Mouse (Mus musculus): Measurements from ENCODE around the gene Shc3. TPM values are rescaled to one million over a fixed set of nuclear protein-coding genes. Genes with fewer than 3 reads are reported as not detected.

Shc3 gene
- total and polyA plus RNA-seq, 3 experiments: 0.11 TPM; not detected in 2

DNA sequence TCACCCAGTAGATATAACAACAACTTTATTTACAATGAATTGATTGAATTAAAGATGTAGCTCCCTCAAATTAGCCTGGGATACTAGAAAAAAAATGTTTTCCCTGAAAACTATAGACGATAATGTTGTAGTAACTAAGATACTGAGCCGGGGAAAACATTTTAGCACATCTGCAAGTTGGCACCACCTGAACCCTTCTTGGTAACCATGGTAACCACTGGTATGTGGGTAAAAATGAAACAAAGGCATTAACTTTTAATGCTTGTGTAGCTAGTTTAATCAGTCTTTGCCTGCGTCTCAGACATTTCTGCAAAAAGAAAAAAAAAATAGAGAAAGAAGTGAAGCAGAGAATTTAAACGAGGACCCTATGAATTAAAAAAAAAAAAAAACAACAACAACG, 42.3 kb upstream of the Shc3 start:
- no peak for ATAC-seq (ENCODE audit: extremely low read depth, insufficient number of reproducible peaks, low FRiP score, poor library complexity, severe bottlenecking)
- Histone ChIP-seq H3K4me3 (ENCODE audit: low read depth, low read length) (no peak overlapping the region), H3K36me3 (replicated peaks) (no peaks in the 10 kb centered on the region), H3K4me1 (ENCODE audit: insufficient read depth, low read depth, low read length) (no peaks in the 10 kb centered on the region), H3K9me3 (replicated peaks) (no peaks in the 10 kb centered on the region), H3K27me3 (ENCODE audit: insufficient read depth, low read length) (peaks cover 4% of the 10 kb centered on the region)
- TF ChIP-seq GATA1 (IDR thresholded peaks at IDR 0.05; ENCODE audit: borderline replicate concordance, low read length) (no peak), CTCF (IDR thresholded peaks at IDR 0.05; ENCODE audit: low read depth, low read length) (no peak), TAL1 (conservative IDR thresholded peaks at IDR 0.05; ENCODE audit: low read depth, low read length) (no peak), POLR2AphosphoS5 (IDR thresholded peaks at IDR 0.05; ENCODE audit: insufficient replicate concordance, low read depth, low read length) (no peak), GATA2 (IDR thresholded peaks at IDR 0.05; ENCODE audit: borderline replicate concordance, low read depth, low read length) (no peak)
- no peak for DNase-seq (ENCODE audit: low spot score)

DNA sequence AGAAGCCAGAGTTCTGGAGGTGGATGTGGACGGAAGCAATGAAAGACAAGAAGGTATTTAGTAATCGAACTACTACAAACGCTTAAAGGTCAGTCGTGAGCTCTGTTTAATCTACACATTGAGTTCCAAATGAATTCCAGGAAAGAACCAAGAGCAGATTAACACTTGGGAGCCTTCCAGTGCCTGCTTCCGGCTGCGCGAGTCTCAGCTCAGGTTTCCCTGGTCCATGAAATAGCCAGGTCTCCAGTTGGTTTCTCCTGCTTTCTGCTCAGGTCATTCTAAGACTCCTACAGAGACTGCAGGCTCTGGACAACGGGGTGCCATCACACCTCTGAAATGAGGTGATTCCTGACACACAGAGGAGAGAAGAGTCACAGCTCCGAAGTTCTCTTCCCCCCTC, 41.8 kb upstream of the Shc3 start:
- Histone ChIP-seq H3K4me1 (ENCODE audit: insufficient read depth, low read depth, low read length) (no peaks in the 10 kb centered on the region), H3K27me3 (ENCODE audit: insufficient read depth, low read length) (peaks cover 4% of the 10 kb centered on the region), H3K36me3 (replicated peaks) (no peaks in the 10 kb centered on the region), H3K9me3 (replicated peaks) (no peaks in the 10 kb centered on the region), H3K4me3 (ENCODE audit: low read depth, low read length) (no peak overlapping the region)
- ATAC-seq (ENCODE audit: extremely low read depth, insufficient number of reproducible peaks, low FRiP score, poor library complexity, severe bottlenecking) (no peak), DNase-seq (ENCODE audit: low spot score) (no peak)
- TF ChIP-seq CTCF (IDR thresholded peaks at IDR 0.05; ENCODE audit: low read depth, low read length): no peak
- no peak for TF ChIP-seq POLR2AphosphoS5 (IDR thresholded peaks at IDR 0.05; ENCODE audit: insufficient replicate concordance, low read depth, low read length)
- no peak for TF ChIP-seq GATA1 (IDR thresholded peaks at IDR 0.05; ENCODE audit: borderline replicate concordance, low read length)

DNA sequence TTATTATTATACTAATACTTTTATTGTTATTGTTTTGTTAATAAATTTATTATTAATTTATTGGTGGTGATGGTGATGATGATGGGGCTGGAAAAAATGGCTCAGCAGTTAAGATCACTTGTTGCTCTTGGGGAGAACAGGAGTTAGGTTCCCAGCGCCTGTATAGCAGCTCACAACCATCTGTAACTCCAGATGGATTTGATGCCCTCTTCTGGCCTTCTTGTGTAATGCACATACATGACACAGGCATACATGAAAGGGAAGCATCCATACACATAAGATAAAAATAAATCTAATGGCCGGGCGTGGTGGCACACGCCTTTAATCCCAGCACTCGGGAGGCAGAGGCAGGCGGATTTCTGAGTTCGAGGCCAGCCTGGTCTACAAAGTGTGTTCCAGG, 40.0 kb upstream of the Shc3 start:
- no peaks in the 10 kb centered on the region for H3K4me1 ChIP-seq (ENCODE audit: insufficient read depth, low read depth, low read length)
- no peaks in the 10 kb centered on the region for H3K9me3 ChIP-seq (replicated peaks)
- H3K4me3 ChIP-seq (ENCODE audit: low read depth, low read length): no peak overlapping the region
- TF ChIP-seq TAL1 (conservative IDR thresholded peaks at IDR 0.05; ENCODE audit: low read depth, low read length) (no peak), POLR2AphosphoS5 (IDR thresholded peaks at IDR 0.05; ENCODE audit: insufficient replicate concordance, low read depth, low read length) (no peak), GATA1 (IDR thresholded peaks at IDR 0.05; ENCODE audit: borderline replicate concordance, low read length) (no peak), CTCF (IDR thresholded peaks at IDR 0.05; ENCODE audit: low read depth, low read length) (no peak), GATA2 (IDR thresholded peaks at IDR 0.05; ENCODE audit: borderline replicate concordance, low read depth, low read length) (no peak)
- no peaks in the 10 kb centered on the region for H3K27me3 ChIP-seq (ENCODE audit: insufficient read depth, low read length)
- no peak for DNase-seq (ENCODE audit: low spot score)
- ATAC-seq (ENCODE audit: extremely low read depth, insufficient number of reproducible peaks, low FRiP score, poor library complexity, severe bottlenecking): no peak
- no peaks in the 10 kb centered on the region for H3K36me3 ChIP-seq (replicated peaks)

DNA sequence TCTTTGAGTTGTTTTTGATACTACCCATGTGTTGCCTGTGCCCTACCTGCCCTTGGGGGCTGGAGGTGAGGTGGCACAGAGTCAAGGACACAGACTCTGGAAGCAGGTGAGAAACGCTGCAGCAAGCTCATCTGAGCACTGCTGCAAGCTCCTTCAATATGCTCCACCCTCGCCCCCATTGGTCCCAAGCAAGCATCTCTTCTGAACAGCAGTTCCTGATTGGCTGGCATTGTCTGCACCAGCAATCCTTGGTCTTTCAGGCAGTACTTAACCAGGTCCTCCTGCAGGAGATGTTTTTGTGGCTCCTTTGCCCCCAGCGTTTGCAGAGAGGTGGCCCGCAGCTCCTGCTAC, 34.6 kb upstream of the Shc3 start:
- ATAC-seq (ENCODE audit: extremely low read depth, insufficient number of reproducible peaks, low FRiP score, poor library complexity, severe bottlenecking) (no peak), DNase-seq (ENCODE audit: low spot score) (no peak)
- no peaks in the 10 kb centered on the region for H3K9me3 ChIP-seq (replicated peaks)
- TF ChIP-seq TAL1 (conservative IDR thresholded peaks at IDR 0.05; ENCODE audit: low read depth, low read length) (no peak), CTCF (IDR thresholded peaks at IDR 0.05; ENCODE audit: low read depth, low read length) (no peak), POLR2AphosphoS5 (IDR thresholded peaks at IDR 0.05; ENCODE audit: insufficient replicate concordance, low read depth, low read length) (no peak)
- no peaks in the 10 kb centered on the region for H3K4me1 ChIP-seq (ENCODE audit: insufficient read depth, low read depth, low read length)
- no peaks in the 10 kb centered on the region for H3K27me3 ChIP-seq (ENCODE audit: insufficient read depth, low read length)
- H3K4me3 ChIP-seq (ENCODE audit: low read depth, low read length): no peak overlapping the region
- H3K36me3 ChIP-seq (replicated peaks): no peaks in the 10 kb centered on the region

DNA sequence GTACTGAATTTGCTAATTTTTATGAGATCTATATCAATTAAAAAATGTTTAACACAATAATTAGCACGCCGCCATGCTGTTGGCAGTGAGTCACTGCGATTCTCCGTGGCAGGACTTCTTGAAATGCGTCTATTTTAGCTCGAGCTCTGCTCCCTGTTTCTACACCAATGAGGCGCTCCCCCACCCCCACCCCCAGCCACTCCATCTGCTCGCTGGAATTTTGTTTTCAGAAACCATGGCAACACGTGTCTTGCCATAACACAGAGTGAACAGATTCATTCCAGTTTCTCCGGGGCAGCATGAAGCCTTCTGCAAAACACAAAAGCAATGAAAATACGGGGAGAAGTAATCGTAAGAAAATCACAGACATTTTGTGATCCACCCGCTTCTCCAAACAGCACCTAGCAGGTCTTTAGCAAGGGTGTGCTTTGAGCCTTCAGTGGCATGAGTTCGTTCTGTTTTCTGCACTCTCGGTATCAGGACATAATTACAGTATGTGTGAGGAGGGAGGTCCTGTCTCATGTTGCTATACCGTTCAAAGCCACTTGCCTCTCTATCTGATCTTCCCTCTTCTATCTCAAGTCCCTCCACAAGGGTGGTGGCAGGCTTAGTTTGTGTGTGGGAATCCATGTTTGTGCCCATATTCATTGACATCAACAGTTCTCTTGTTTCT, 34.1 kb upstream of the Shc3 start:
- no peaks in the 10 kb centered on the region for H3K9me3 ChIP-seq (replicated peaks)
- H3K4me1 ChIP-seq (ENCODE audit: insufficient read depth, low read depth, low read length): no peaks in the 10 kb centered on the region
- DNase-seq (ENCODE audit: low spot score) (no peak), ATAC-seq (ENCODE audit: extremely low read depth, insufficient number of reproducible peaks, low FRiP score, poor library complexity, severe bottlenecking) (no peak)
- no peaks in the 10 kb centered on the region for H3K36me3 ChIP-seq (replicated peaks)
- no peaks in the 10 kb centered on the region for H3K27me3 ChIP-seq (ENCODE audit: insufficient read depth, low read length)
- TF ChIP-seq CTCF (IDR thresholded peaks at IDR 0.05; ENCODE audit: low read depth, low read length) (no peak), GATA2 (IDR thresholded peaks at IDR 0.05; ENCODE audit: borderline replicate concordance, low read depth, low read length) (no peak), GATA1 (IDR thresholded peaks at IDR 0.05; ENCODE audit: borderline replicate concordance, low read length) (no peak), POLR2AphosphoS5 (IDR thresholded peaks at IDR 0.05; ENCODE audit: insufficient replicate concordance, low read depth, low read length) (no peak), TAL1 (conservative IDR thresholded peaks at IDR 0.05; ENCODE audit: low read depth, low read length) (no peak)
- H3K4me3 ChIP-seq (ENCODE audit: low read depth, low read length): no peak overlapping the region

DNA sequence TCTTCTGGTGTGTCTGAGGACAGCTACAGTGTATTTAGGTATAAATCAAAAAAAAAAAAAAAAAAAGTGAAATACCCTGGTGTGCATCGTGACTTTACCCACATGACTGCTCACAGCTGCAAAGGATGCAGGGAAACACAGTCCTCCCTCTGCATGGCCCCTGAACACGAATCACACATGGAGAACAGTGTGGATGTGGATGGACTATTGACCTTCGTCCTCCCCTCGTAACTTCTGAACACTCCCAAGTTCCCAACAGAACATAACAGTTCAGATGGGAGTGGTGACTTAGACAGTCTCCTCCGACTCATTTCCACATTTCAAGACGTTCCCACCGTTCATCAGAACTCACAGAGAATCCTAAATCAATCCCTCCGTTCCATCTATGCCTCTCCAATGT, 33.5 kb upstream of the Shc3 start:
- Histone ChIP-seq H3K4me3 (ENCODE audit: low read depth, low read length) (no peak overlapping the region), H3K9me3 (replicated peaks) (no peaks in the 10 kb centered on the region), H3K27me3 (ENCODE audit: insufficient read depth, low read length) (no peaks in the 10 kb centered on the region), H3K36me3 (replicated peaks) (no peaks in the 10 kb centered on the region), H3K4me1 (ENCODE audit: insufficient read depth, low read depth, low read length) (no peaks in the 10 kb centered on the region)
- TF ChIP-seq GATA2 (IDR thresholded peaks at IDR 0.05; ENCODE audit: borderline replicate concordance, low read depth, low read length) (no peak), GATA1 (IDR thresholded peaks at IDR 0.05; ENCODE audit: borderline replicate concordance, low read length) (no peak), CTCF (IDR thresholded peaks at IDR 0.05; ENCODE audit: low read depth, low read length) (no peak), TAL1 (conservative IDR thresholded peaks at IDR 0.05; ENCODE audit: low read depth, low read length) (no peak), POLR2AphosphoS5 (IDR thresholded peaks at IDR 0.05; ENCODE audit: insufficient replicate concordance, low read depth, low read length) (no peak)
- ATAC-seq (ENCODE audit: extremely low read depth, insufficient number of reproducible peaks, low FRiP score, poor library complexity, severe bottlenecking): no peak
- no peak for DNase-seq (ENCODE audit: low spot score)
